Mouse (Mus musculus): ENCODE results near the gene Ttc23l. TPM values are rescaled to one million over a fixed set of nuclear protein-coding genes. Genes with fewer than 3 reads are reported as not detected.

Gene Ttc23l
- polyA plus RNA-seq, 1 experiment from 2014 or later: not detected

DNA sequence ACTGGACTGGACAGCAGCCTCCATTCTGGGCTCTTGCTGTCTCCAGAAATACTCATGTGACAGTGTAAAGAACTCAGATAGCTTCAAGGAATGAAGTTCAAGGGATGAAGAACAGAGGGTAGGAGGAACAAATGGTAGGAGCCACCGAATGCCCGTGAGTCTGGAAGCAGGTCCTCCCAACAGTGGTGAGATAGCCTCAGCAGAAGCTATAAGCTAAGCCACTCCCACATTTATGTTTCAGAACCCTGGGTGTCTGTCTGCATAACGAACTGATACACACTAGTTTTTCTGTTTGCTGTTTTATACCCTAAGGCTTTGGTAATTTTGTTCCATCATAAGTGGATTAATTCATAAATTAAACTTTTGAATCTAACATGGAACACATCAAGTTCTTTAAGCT lies 93.8 kb downstream of the Ttc23l start:
- Histone ChIP-seq H3K4me3 (ENCODE audit: control insufficient read depth in 1 of 2, insufficient read depth in 1 of 2, low read depth in 1 of 2, low read length in 2 of 2) (no peak overlapping the region), H3K27me3 (ENCODE audit: control insufficient read depth, insufficient read depth, low read length) (no peaks in the 10 kb centered on the region), H3K4me2 (ENCODE audit: low read length) (no peak overlapping the region), H3K9me3 (ENCODE audit: control insufficient read depth, low read length) (no peaks in the 10 kb centered on the region), H3K27ac (replicated peaks in 1 of 2; ENCODE audit: control insufficient read depth in 1 of 2, insufficient read depth in 1 of 2, low read depth in 2 of 2, low read length in 2 of 2) (no peak overlapping the region), H3K36me3 (ENCODE audit: control insufficient read depth, insufficient read depth, low read length) (peaks cover 27% of the 10 kb centered on the region), H3K9ac (ENCODE audit: low read length) (no peak overlapping the region), H3K4me1 (ENCODE audit: control insufficient read depth in 2 of 2, insufficient read depth in 2 of 2, low read length in 2 of 2) (no peaks in the 10 kb centered on the region)
- 80% methylated on average over 3 of the region's 3 CpGs for WGBS
- ATAC-seq (ENCODE audit: insufficient number of reproducible peaks, insufficient read depth, low FRiP score, low read depth): no peak

DNA sequence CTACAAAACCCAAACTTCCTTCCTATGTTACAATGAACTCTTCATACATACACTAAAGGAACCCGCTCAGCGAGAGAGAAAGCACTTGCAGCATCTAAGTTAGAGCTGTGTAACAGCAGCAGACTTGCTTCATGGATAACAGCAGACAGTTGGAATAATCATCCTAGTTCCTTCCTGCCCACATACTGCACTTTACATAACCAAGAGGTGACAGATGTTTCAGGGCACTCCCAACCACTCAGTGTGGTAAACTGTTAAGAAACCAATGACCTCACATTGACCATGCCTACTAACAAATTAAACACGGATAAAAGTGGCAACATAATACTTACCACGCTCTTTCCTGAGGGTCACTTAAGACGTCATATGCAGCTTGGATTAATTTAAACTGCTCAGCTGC lies 94.9 kb downstream of the Ttc23l start:
- WGBS: 85% methylated on average over 5 of the region's 5 CpGs
- H3K4me1 ChIP-seq (ENCODE audit: control insufficient read depth in 2 of 2, insufficient read depth in 2 of 2, low read length in 2 of 2): no peaks in the 10 kb centered on the region
- H3K4me3 ChIP-seq (ENCODE audit: control insufficient read depth in 1 of 2, insufficient read depth in 1 of 2, low read depth in 1 of 2, low read length in 2 of 2): no peak overlapping the region
- no peak overlapping the region for H3K27ac ChIP-seq (replicated peaks in 1 of 2; ENCODE audit: control insufficient read depth in 1 of 2, insufficient read depth in 1 of 2, low read depth in 2 of 2, low read length in 2 of 2)
- no peak overlapping the region for H3K9ac ChIP-seq (ENCODE audit: low read length)
- H3K27me3 ChIP-seq (ENCODE audit: control insufficient read depth, insufficient read depth, low read length): no peaks in the 10 kb centered on the region
- peaks cover 36% of the 10 kb centered on the region for H3K36me3 ChIP-seq (ENCODE audit: control insufficient read depth, insufficient read depth, low read length)
- ATAC-seq (ENCODE audit: insufficient number of reproducible peaks, insufficient read depth, low FRiP score, low read depth): no peak
- no peak overlapping the region for H3K4me2 ChIP-seq (ENCODE audit: low read length)
- no peaks in the 10 kb centered on the region for H3K9me3 ChIP-seq (ENCODE audit: control insufficient read depth, low read length)

DNA sequence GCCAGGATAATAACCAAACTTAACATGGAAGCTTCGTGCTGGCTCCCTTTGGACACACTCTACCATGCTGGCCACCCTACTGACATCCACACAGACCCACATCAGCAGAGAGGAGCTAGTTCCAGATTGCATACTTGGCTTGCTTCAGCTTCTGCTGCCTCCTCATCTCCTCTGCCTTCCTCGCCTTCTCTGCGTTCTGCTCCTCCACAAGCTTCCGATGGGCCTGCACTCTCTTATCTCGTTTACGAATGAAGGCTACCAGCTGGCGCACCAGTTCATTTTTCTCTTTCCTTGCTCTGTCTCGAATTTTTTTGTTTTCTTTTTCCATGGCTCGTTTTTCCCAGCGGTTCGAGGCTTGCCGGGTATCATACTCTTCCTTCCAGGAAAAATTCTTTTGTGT lies 97.5 kb downstream of the Ttc23l start:
- no peak overlapping the region for H3K4me2 ChIP-seq (ENCODE audit: low read length)
- H3K36me3 ChIP-seq (ENCODE audit: control insufficient read depth, insufficient read depth, low read length): peaks cover 55% of the 10 kb centered on the region
- no peak overlapping the region for H3K4me3 ChIP-seq (ENCODE audit: control insufficient read depth in 1 of 2, insufficient read depth in 1 of 2, low read depth in 1 of 2, low read length in 2 of 2)
- no peaks in the 10 kb centered on the region for H3K27me3 ChIP-seq (ENCODE audit: control insufficient read depth, insufficient read depth, low read length)
- ATAC-seq (ENCODE audit: insufficient number of reproducible peaks, insufficient read depth, low FRiP score, low read depth): no peak
- H3K9ac ChIP-seq (ENCODE audit: low read length): no peak overlapping the region
- no peak overlapping the region for H3K27ac ChIP-seq (replicated peaks in 1 of 2; ENCODE audit: control insufficient read depth in 1 of 2, insufficient read depth in 1 of 2, low read depth in 2 of 2, low read length in 2 of 2)
- no peaks in the 10 kb centered on the region for H3K9me3 ChIP-seq (ENCODE audit: control insufficient read depth, low read length)
- H3K4me1 ChIP-seq (ENCODE audit: control insufficient read depth in 2 of 2, insufficient read depth in 2 of 2, low read length in 2 of 2): no peaks in the 10 kb centered on the region
- 68% methylated on average over 12 of the region's 12 CpGs for WGBS

Other genes starting within 250 kb of the Ttc23l start
- gene Gm21973, start 233.3 kb downstream of the Ttc23l start, polyA plus RNA-seq (2014; fragmentation: Nextera tagmentation; extraction: Ambion mirVana): not detected in 2 replicates
- gene Agxt2, start 200.1 kb downstream of the Ttc23l start, polyA plus RNA-seq (2014; fragmentation: Nextera tagmentation; extraction: Ambion mirVana): not detected in 2 replicates
- 12.9 and 13.0 TPM in 2 replicates for gene Dnajc21, start 88.2 kb downstream of the Ttc23l start, polyA plus RNA-seq (2014; fragmentation: Nextera tagmentation; extraction: Ambion mirVana)
- 55.9 and 58.8 TPM in 2 replicates for gene Brix1, start 72.7 kb downstream of the Ttc23l start, polyA plus RNA-seq (2014; fragmentation: Nextera tagmentation; extraction: Ambion mirVana)
- gene Rad1, start 72.7 kb downstream of the Ttc23l start, polyA plus RNA-seq (2014; fragmentation: Nextera tagmentation; extraction: Ambion mirVana): 12.6 and 16.9 TPM in 2 replicates
- gene Rai14, start 156.0 kb upstream of the Ttc23l start, polyA plus RNA-seq (2014; fragmentation: Nextera tagmentation; extraction: Ambion mirVana): 12.9 and 14.9 TPM in 2 replicates